Mouse (Mus musculus) subcutaneous adipose tissue, adult 2 months (tissue): ENCODE data around the gene Mme. TPM values are rescaled to one million over a fixed set of nuclear protein-coding genes. Genes with fewer than 3 reads are reported as not detected.

Experiments
- polyA plus RNA-seq: library from polyadenylated mRNA; depleted of rRNA; stranded (reverse); fragments of >200 nt; gene quantifications from 2 replicates; pipeline ENCODE4 v1.2.3, GENCODE M21; 2012; ENCODE audit warnings: low replicate concordance; rRNA removed

Mme gene
- polyA plus RNA-seq: 19.3 and 28.0 TPM in 2 replicates

GRCm38 (mm10) chr3:63241099-63241587 is at the start of gene Mme:
Mme (plus strand) TSS chr3:63241537.

Other genes starting within 250 kb of the Mme start
- gene Gm34302, start 242.3 kb downstream of the Mme start, polyA plus RNA-seq: not detected in 2 replicates